Mouse (Mus musculus) forebrain, embryonic 15.5 days (tissue): ENCODE results near the gene H6pd. TPM values are rescaled to one million over a fixed set of nuclear protein-coding genes. Genes with fewer than 3 reads are reported as not detected.

Experiments
- ATAC-seq: fragments of 200-750 bp; cut with Nextera tagmentation; replicated peaks from 2 replicates; pipeline ENCODE4 v1.8.0; 2017; ENCODE audit warnings: mild to moderate bottlenecking, moderate TSS enrichment, moderate library complexity
- H3K27ac ChIP-seq: fragments of 300-500 bp; sonication (generic); replicated peaks from 2 replicates; pipeline ENCODE4 v1.5.1; 2015; ENCODE audit warnings: mild to moderate bottlenecking, inconsistent platforms
- H3K27me3 ChIP-seq: fragments of 300-500 bp; sonication (generic); 2 replicates; pipeline ENCODE4 v1.6.1; 2015; ENCODE audit warnings: inconsistent platforms
- H3K36me3 ChIP-seq: fragments of 300-500 bp; sonication (generic); 2 replicates; pipeline ENCODE4 v1.6.1; 2015; ENCODE audit warnings: mild to moderate bottlenecking, inconsistent platforms
- H3K4me1 ChIP-seq: fragments of 300-500 bp; sonication (generic); 2 replicates; pipeline ENCODE4 v1.6.1; 2015; ENCODE audit warnings: inconsistent platforms
- H3K4me2 ChIP-seq: fragments of 300-500 bp; sonication (generic); replicated peaks from 2 replicates; pipeline ENCODE4 v1.6.1; 2015; ENCODE audit warnings: mild to moderate bottlenecking, inconsistent platforms
- H3K4me3 ChIP-seq: fragments of 300-500 bp; sonication (generic); 2 replicates; pipeline ENCODE4 v1.5.1; 2015; ENCODE audit warnings: mild to moderate bottlenecking, inconsistent platforms
- H3K9ac ChIP-seq: fragments of 300-500 bp; sonication (generic); replicated peaks from 2 replicates; pipeline ENCODE4 v1.6.1; 2015; ENCODE audit warnings: mild to moderate bottlenecking, inconsistent platforms
- H3K9me3 ChIP-seq: fragments of 300-500 bp; sonication (generic); 2 replicates; pipeline ENCODE4 v1.6.1; 2016; ENCODE audit warnings: inconsistent platforms
- WGBS: fragments of 180-500 bp; shearing (Covaris S2); methylation state at CpG from one replicate; pipeline ENCODE4 v1.1.7; 2015; ENCODE audit warnings: mixed read lengths; 5-methylcytosine and 5-hydroxymethylcytosine counted together
- polyA plus RNA-seq: library from polyadenylated mRNA; unstranded; fragments of >200 nt; fragmentation: Nextera tagmentation; extraction: Ambion mirVana; gene quantifications from 2 replicates; pipeline ENCODE4 v1.2.1, GENCODE M21; 2015

The H6pd gene
- polyA plus RNA-seq, 1 experiment from 2014 or later = 1.5 TPM

DNA sequence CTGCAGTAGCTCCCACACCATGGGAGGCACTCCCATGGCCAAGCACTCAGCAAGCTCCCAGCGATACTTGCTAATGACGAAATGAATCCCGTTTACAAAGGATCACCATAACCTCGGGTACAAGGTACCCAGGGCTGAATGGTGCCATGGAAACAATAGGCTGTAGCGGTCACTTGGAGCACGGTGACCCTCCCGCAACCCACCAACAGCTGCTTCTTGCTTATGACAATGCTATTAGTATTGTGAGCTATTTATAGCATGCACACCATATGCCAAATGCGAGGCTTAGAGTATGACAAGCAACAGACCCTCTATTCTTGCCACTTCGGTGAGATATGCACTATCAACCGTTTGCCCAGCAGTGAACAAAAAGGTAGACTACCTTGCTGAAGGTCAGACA lies 3.6 kb downstream of the H6pd start:
- no peak overlapping the region for H3K4me3 ChIP-seq
- H3K27ac ChIP-seq = no peak overlapping the region
- no peak overlapping the region for H3K9ac ChIP-seq
- whole genome bisulfite sequencing = 94% methylated on average over 10 of the region's 10 CpGs
- no peak for ATAC-seq
- H3K9me3 ChIP-seq = no peaks in the 10 kb centered on the region
- no peaks in the 10 kb centered on the region for H3K27me3 ChIP-seq
- no peaks in the 10 kb centered on the region for H3K36me3 ChIP-seq
- no peak overlapping the region for H3K4me2 ChIP-seq
- H3K4me1 ChIP-seq = peaks cover 7% of the 10 kb centered on the region; the same call in 1 of the 2 replicates

DNA sequence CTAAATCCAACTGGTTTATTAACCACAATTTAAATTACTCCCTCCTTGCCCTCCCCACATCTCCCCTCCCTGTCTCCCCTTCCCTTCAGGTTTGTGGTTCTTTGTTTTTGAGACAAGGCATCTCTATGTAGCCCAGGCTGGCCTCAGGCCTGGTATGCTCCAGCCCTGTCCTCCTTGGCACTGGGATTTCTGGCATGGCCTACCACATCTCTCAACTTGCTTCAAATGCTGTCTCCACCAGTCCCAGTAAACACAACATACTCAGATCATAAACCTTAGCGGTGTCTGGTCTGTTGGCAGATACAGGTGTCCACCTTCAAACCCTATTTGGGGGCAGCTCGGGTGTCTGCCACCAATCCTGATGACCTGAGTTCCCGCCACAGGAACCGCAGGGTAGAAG lies 5.2 kb downstream of the H6pd start:
- no peak overlapping the region for H3K27ac ChIP-seq
- H3K27me3 ChIP-seq = no peaks in the 10 kb centered on the region
- H3K36me3 ChIP-seq = no peaks in the 10 kb centered on the region
- 89% methylated on average over 4 of the region's 4 CpGs for WGBS
- H3K4me3 ChIP-seq = no peak overlapping the region
- peaks cover 3% of the 10 kb centered on the region; the same call in 1 of the 2 replicates for H3K4me1 ChIP-seq
- H3K9ac ChIP-seq = no peak overlapping the region
- no peak overlapping the region for H3K4me2 ChIP-seq
- ATAC-seq = no peak
- no peaks in the 10 kb centered on the region for H3K9me3 ChIP-seq

DNA sequence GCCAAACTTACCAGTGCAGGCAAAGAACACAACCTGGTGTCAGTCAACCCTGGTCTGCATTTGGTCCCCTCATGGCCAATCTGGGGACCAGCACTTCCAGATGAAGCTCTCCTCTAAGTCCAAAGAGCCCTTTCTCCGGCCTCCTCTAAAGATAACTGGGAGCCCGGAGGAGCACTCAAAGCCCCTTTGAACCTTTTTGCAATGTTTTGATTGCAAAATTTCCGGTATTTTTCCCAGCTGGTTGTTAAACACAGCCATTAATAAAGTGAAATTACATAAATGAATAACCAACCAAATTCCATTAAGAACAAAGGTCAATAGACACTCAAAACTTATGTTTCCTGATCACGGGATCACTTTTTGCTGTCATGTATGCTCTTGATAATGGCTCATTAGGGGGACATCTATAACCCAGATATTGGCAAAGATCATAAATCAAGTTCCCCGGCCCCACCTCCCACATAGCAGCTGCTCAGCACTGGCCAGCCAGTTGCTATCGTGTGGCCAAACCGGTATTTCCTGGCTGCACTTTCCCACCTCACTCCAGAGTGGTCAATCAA lies 5.7 kb downstream of the H6pd start:
- no peak for ATAC-seq
- Histone ChIP-seq H3K4me2 (no peak overlapping the region), H3K27ac (no peak overlapping the region), H3K36me3 (no peaks in the 10 kb centered on the region), H3K4me1 (peaks cover 2% of the 10 kb centered on the region; the same call in 1 of the 2 replicates), H3K9ac (no peak overlapping the region), H3K27me3 (no peaks in the 10 kb centered on the region), H3K9me3 (no peaks in the 10 kb centered on the region), H3K4me3 (no peak overlapping the region)
- WGBS = 82% methylated on average over 7 of the region's 7 CpGs

DNA sequence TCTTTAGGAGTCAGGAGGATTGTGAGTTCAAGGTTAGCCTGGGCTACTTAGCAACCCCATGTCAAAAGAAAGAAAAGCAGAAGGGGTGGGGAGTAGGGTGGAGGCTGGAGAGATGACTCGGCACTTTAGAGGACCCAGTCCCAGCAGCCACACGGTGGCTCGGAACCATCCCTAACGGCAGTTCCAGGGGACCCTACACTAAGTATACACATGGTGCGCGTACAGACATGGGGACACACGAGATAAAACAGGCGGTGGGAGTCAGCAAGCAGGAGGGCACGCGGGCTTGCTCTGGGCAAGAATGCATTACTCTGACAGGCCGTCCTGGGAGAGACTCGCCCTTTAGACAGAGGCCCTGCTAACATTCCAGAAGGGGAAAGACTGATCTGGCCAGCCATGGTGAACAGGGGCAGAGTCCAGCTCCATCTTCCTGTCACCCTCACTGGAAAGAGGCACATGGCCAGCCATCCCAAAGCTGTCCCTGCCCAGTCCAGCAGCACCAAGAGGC lies 6.7 kb downstream of the H6pd start:
- H3K27me3 ChIP-seq = no peaks in the 10 kb centered on the region
- H3K4me1 ChIP-seq = no peaks in the 10 kb centered on the region
- no peak overlapping the region for H3K4me2 ChIP-seq
- no peaks in the 10 kb centered on the region for H3K9me3 ChIP-seq
- H3K9ac ChIP-seq = no peak overlapping the region
- no peak for ATAC-seq
- WGBS = 74% methylated on average over 12 of the region's 12 CpGs
- no peak overlapping the region for H3K27ac ChIP-seq
- H3K4me3 ChIP-seq = no peak overlapping the region
- H3K36me3 ChIP-seq = no peaks in the 10 kb centered on the region

DNA sequence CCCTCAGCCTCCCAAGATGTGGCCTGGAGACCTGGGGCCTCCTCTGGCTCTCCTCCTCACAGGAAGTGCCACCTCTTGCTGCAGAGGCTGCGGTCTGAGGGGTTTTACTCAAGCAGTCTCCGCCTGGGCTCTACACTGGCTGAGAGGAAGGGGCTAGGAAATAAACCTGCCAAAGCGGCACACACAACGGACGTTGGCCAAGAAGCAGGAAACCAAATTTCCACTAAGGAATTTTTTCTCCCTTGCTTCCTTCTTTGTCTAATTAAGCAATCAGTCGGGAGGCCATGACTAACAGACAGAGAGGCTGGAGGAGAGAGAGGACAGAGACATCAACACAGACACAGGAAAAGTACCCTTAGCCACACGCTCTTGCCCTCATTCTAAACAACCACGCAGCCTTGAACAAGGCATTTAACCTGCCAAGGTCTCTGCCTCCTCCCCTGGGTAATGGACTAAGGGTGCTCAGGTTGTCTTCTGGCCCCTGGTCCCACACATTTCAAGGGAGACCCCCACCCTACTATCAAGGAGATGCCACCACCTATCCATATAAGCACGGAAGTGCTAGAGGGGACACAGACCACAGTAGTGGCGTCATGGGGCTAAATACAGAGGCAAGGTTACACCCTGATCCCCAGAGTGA lies 7.5 kb downstream of the H6pd start:
- no peak overlapping the region for H3K4me3 ChIP-seq
- H3K27me3 ChIP-seq = no peaks in the 10 kb centered on the region
- H3K9ac ChIP-seq = no peak overlapping the region
- H3K36me3 ChIP-seq = no peaks in the 10 kb centered on the region
- WGBS = 77% methylated on average over 10 of the region's 10 CpGs
- no peak for ATAC-seq
- H3K4me1 ChIP-seq = no peaks in the 10 kb centered on the region
- H3K27ac ChIP-seq = no peak overlapping the region
- H3K9me3 ChIP-seq = no peaks in the 10 kb centered on the region
- no peak overlapping the region for H3K4me2 ChIP-seq

DNA sequence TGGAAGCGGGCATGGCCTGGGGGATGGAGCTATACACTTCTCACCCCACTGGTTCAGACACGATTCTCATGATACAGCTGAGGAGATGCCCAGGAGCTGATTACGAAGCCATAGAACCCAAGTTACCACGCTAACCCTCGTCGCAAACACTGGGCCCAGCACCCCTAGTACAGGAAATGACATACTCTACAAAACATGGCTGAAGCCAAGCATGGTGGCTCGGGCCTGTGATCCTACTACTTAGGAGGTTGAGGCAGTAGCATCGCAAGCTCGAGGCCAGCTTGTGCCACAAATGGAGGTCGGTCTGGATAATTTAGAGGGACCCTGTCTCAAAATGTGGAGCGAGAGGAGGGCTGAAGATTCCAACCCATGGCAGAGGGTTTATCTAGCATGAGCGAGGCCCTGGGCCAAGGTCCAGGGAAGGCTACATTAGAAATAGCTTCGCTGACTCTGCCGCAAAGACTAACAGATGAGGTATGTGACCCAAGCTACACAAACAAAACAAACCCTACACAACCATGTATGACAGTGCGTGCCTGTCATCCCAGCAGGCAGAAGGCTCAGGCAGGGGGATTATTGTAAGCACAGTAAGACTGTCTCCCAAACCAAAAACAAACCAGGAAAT lies 8.8 kb downstream of the H6pd start:
- no peak for ATAC-seq
- H3K4me2 ChIP-seq = no peak overlapping the region

DNA sequence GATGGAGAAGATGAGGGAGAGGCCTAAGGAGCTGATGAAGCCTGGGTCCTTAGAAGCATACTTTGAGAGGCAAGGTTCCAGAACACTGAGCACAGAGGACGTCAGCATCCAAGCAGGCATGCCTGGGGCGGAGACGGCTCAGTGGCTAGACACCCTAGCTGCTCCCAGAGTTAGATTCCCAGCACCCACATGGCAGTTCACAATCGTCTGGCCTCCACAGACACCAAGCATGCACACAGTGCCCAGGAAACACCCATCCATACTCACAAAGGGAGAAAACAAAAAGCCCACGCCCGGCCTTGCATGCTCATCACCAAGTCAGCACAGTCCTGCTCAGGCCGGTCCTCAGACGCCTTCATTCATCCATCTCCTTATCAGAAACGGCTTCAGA lies 9.3 kb downstream of the H6pd start:
- Histone ChIP-seq H3K27me3 (no peaks in the 10 kb centered on the region), H3K4me1 (no peaks in the 10 kb centered on the region), H3K4me3 (no peak overlapping the region), H3K4me2 (no peak overlapping the region), H3K27ac (no peak overlapping the region), H3K36me3 (no peaks in the 10 kb centered on the region), H3K9ac (no peak overlapping the region), H3K9me3 (no peaks in the 10 kb centered on the region)
- WGBS = 72% methylated on average over 9 of the region's 9 CpGs
- no peak for ATAC-seq

More for the DNA sequence above, 8.8 kb downstream of the H6pd start:
- Histone ChIP-seq H3K4me1 (no peaks in the 10 kb centered on the region), H3K27me3 (no peaks in the 10 kb centered on the region), H3K36me3 (no peaks in the 10 kb centered on the region), H3K4me3 (no peak overlapping the region), H3K9ac (no peak overlapping the region), H3K9me3 (no peaks in the 10 kb centered on the region), H3K27ac (no peak overlapping the region)
- 87% methylated on average over 15 of the region's 15 CpGs for WGBS

DNA sequence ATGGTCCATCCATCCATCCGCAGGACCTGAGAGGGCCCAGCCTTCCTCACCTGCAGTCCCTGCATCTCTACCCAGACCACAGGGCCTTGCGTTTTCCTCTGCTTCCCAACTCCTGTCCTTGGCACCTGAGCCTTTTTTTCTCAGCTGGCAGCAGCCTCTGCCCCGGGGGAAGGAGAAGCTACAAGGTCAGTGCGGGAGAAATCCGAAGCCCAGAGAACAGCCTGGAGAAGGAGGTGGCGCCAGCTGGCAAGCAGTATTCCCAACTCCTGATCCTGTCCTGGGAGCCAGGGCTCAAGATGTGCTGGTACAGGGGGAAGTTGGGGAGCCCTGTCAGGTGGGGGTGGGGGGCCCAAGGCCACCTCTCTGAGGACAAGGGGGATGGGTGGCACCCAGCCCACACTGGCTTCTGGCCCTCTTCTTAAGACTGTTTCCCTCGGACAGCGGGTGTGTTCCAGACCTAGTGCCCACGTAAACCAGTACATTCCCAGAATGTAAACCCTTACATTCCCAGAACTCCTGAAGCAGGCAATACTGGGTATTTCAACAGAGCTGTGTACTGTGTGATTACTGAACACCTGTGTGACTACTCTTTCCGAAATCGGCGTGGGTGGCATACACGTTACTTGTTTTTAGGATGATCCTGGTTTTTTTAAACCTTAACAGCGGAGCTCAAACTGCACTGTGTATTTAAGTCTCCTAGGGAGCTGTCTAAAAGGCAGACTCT lies 9.9 kb downstream of the H6pd start:
- Histone ChIP-seq H3K9me3 (no peaks in the 10 kb centered on the region), H3K4me3 (no peak overlapping the region), H3K27me3 (no peaks in the 10 kb centered on the region), H3K4me1 (no peaks in the 10 kb centered on the region), H3K27ac (no peak overlapping the region), H3K9ac (no peak overlapping the region), H3K36me3 (no peaks in the 10 kb centered on the region), H3K4me2 (no peak overlapping the region)
- WGBS = 84% methylated on average over 14 of the region's 14 CpGs
- no peak for ATAC-seq

DNA sequence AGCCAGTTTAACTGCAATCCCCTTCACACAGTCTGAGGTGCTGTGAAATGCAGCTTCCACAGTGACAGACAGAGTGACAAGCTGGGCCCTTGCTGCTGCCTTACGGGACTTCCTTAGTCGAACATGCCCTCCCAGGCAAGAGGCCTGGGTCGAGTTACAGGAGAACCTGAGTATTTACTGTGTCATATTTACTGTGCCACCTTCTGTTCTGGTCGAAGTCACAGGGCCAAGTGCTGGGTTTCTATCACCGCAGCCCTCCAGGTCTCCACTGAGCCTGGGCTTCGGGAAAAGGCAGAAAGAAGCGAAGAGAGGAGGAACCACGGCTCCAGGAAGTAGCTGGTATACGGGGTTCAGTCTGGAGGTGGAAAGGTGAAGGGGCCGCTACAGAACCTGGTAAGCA lies 10.8 kb downstream of the H6pd start:
- Histone ChIP-seq H3K4me3 (no peak overlapping the region), H3K9ac (no peak overlapping the region), H3K36me3 (no peaks in the 10 kb centered on the region), H3K27ac (no peak overlapping the region), H3K4me1 (no peaks in the 10 kb centered on the region), H3K27me3 (no peaks in the 10 kb centered on the region), H3K9me3 (no peaks in the 10 kb centered on the region), H3K4me2 (no peak overlapping the region)
- 75% methylated on average over 10 of the region's 10 CpGs for whole genome bisulfite sequencing
- ATAC-seq = no peak

DNA sequence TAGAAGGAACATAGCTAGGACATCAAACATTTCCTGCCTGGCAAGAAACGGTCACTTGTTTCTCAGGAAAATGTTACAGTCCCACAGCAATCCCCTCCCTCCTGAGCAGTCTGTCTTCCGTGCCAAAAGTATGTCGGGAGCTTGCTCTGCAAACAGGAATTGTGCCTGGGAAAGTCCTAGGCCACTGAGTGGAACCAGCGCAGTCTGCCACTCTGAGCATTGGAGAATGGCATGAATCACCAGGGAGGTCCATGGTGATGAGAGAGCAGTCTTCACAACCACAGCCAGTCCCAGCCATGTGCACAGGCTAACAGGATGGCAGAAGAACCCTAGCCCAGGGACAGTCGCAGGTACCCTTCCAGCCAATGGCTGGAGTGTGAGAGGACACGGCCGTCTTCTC lies 12.4 kb downstream of the H6pd start:
- no peak overlapping the region for H3K27ac ChIP-seq
- H3K4me3 ChIP-seq = no peak overlapping the region
- H3K9ac ChIP-seq = no peak overlapping the region
- no peak for ATAC-seq
- WGBS = 85% methylated on average over 7 of the region's 7 CpGs
- no peaks in the 10 kb centered on the region for H3K4me1 ChIP-seq
- H3K4me2 ChIP-seq = no peak overlapping the region
- no peaks in the 10 kb centered on the region for H3K9me3 ChIP-seq
- no peaks in the 10 kb centered on the region for H3K27me3 ChIP-seq
- no peaks in the 10 kb centered on the region for H3K36me3 ChIP-seq

DNA sequence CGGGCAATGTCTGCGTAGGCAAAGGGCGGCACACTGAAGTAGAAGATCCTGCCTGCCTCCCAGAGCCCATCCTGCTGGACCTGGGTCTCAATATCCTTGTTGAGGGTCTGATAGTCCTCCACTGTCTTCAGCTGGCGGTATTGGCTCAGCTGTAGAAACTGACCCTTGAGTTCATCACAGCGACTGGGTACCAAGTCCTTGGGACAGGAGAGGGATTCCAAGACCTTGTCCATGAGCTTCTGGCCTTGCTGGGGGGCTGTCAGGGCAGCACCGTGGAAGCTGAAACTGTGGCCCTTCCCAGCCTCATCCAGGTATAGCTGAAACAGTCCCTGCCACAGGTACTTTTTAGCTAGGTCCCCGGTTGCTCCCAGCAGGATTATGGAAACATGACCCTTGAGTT lies 12.9 kb downstream of the H6pd start:
- no peak overlapping the region for H3K4me3 ChIP-seq
- H3K36me3 ChIP-seq = no peaks in the 10 kb centered on the region
- no peak for ATAC-seq
- whole genome bisulfite sequencing = 94% methylated on average over 7 of the region's 7 CpGs
- no peaks in the 10 kb centered on the region for H3K9me3 ChIP-seq
- no peak overlapping the region for H3K9ac ChIP-seq
- peaks cover 4% of the 10 kb centered on the region for H3K4me1 ChIP-seq
- H3K27me3 ChIP-seq = no peaks in the 10 kb centered on the region
- no peak overlapping the region for H3K27ac ChIP-seq
- H3K4me2 ChIP-seq = no peak overlapping the region

DNA sequence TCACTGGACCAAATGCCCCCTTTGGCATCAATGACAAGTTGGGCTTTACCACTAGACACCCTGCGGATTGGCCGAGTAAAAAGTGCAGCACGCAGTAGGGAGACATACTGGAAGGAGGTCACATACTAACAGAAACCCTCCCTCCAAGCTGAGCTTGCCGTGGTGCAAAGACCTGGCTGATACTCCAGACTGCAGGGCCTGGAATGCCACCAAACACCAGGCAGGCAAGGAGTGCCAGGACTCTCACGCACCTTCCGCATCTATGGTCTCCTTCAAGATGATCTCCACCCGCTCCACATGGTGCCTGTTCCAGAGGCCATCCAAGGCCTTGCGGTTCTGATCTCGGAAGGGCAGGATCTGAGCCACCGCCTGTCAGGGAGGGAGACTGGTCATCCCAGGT lies 14.6 kb downstream of the H6pd start:
- Histone ChIP-seq H3K27me3 (no peaks in the 10 kb centered on the region), H3K36me3 (no peaks in the 10 kb centered on the region), H3K9ac (no peak overlapping the region), H3K4me3 (no peak overlapping the region), H3K4me2 (no peak overlapping the region), H3K27ac (no peak overlapping the region), H3K4me1 (peaks cover 20% of the 10 kb centered on the region), H3K9me3 (no peaks in the 10 kb centered on the region)
- WGBS = 91% methylated on average over 10 of the region's 10 CpGs
- no peak for ATAC-seq
